Mouse (Mus musculus) thymus, adult 2 months (tissue): ENCODE measurements around the gene Ifna13. TPM values are rescaled to one million over a fixed set of nuclear protein-coding genes. Genes with fewer than 3 reads are reported as not detected.
A peak's percentile ranks its signal among the peaks of the same experiment; 100 is the strongest.

Experiments used
- DNase-seq: peaks from one replicate; pipeline ENCODE4 v3.0.0; 2021
- H3K27ac ChIP-seq: fragments of 200-500 bp; 2 replicates; pipeline ENCODE4 v1.5.1; 2012; ENCODE audit warnings: low read length, control low read depth; ENCODE audit not compliant: control insufficient read depth, insufficient read depth
- H3K27me3 ChIP-seq: fragments of 200-500 bp; 2 replicates; pipeline ENCODE4 v1.6.1; 2012; ENCODE audit warnings: mild to moderate bottlenecking, low read length, moderate library complexity, mixed read lengths; ENCODE audit not compliant: control insufficient read depth, insufficient read depth
- H3K36me3 ChIP-seq: fragments of 200-500 bp; 2 replicates; pipeline ENCODE4 v1.6.1; 2012; ENCODE audit warnings: mild to moderate bottlenecking, low read length, moderate library complexity; ENCODE audit not compliant: control insufficient read depth, insufficient read depth
- H3K4me1 ChIP-seq: fragments of 200-500 bp; replicated peaks from 2 replicates; pipeline ENCODE4 v1.6.1; 2012; ENCODE audit warnings: low read length; ENCODE audit not compliant: control insufficient read depth, insufficient read depth
- H3K4me3 ChIP-seq: fragments of 200-500 bp; 2 replicates; pipeline ENCODE4 v1.5.1; 2012; ENCODE audit warnings: mild to moderate bottlenecking, low read length, control low read depth, moderate library complexity; ENCODE audit not compliant: control insufficient read depth, insufficient read depth
- CTCF ChIP-seq: fragments of 200-500 bp; IDR thresholded peaks from 2 replicates; pipeline ENCODE4 v1.5.1; 2012; ENCODE audit warnings: mild to moderate bottlenecking, control low read depth, low read length, moderate library complexity, borderline replicate concordance; ENCODE audit not compliant: control insufficient read depth, poor library complexity, insufficient read depth; ENCODE audit errors: extremely low read depth
- POLR2A ChIP-seq: fragments of 200-500 bp; IDR thresholded peaks from 2 replicates; pipeline ENCODE4 v1.6.1; 2012; ENCODE audit warnings: mild to moderate bottlenecking, low read length, control low read depth, moderate library complexity; ENCODE audit not compliant: control insufficient read depth, poor library complexity, insufficient read depth; ENCODE audit errors: extremely low read depth
- WGBS: fragments of 180-500 bp; shearing (Covaris S2); methylation state at CpG from one replicate; pipeline ENCODE4 v1.1.7; 2018; 5-methylcytosine and 5-hydroxymethylcytosine counted together
- polyA plus RNA-seq: library from polyadenylated mRNA; depleted of rRNA; stranded (reverse); fragments of >200 nt; gene quantifications from 2 replicates; pipeline ENCODE4 v1.2.3, GENCODE M21; 2012; rRNA removed

Ifna13 gene
- not detected in 2 replicates for polyA plus RNA-seq

DNA sequence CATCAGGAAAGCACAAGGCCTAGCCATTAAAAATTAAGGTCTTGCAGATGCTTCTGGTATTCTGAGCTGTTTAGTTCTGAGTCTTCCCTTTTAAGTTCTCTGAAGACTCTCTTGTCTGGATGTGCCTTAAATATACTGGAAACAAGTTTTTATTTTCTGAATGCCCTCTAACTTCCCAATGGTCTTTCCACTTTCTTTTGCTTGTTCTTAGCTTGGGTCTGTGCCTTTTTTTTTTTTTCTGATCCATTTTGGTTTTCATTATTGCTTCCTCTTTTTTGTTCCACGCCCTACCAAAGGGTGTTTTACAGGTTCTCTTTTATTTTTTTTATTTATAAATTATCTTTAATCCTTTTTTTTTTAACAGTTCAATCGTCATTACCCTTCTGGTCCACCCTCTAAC, at the start of gene Ifna13:
TSS of gene Ifna13 (minus strand) at position 101 of the 400 bp plus-strand sequence.
- H3K27ac ChIP-seq: no peak within 1 kb of the TSS

DNA sequence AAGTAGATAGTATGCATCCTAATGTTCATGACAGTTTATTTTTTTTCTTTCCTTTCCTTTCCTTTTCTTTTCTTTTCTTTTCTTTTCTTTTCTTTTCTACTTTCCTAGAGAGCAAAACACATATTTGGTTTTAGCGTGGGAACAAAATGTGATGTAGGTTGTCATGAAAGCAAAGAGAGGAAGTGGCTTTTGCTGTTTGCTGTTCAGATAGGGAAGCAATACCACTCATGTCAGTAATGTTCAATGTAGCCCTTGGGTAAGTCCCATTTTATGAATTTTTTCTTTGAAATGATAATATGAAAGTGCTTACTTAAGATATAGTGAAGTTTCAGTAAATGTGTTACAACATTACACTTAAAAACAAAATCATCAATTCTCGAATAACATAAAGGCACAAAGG, 49.1 kb upstream of the Ifna13 start:
- no peak overlapping the region for H3K4me3 ChIP-seq
- H3K27me3 ChIP-seq: no peaks in the 10 kb centered on the region
- WGBS: 18% methylated on average over 2 of the region's 2 CpGs
- TF ChIP-seq POLR2A (no peak), CTCF (no peak)
- no peak for DNase-seq
- no peaks in the 10 kb centered on the region for H3K36me3 ChIP-seq
- H3K27ac ChIP-seq: no peak overlapping the region
- H3K4me1 ChIP-seq: 0 out of 2 replicates have a peak, but pooled peaks cover 2% of the 10 kb centered on the region

More for the DNA sequence above, at the start of gene Ifna13:
- Histone ChIP-seq H3K36me3 (no peaks in the 10 kb centered on the region), H3K27me3 (no peaks in the 10 kb centered on the region), H3K4me1 (no peaks in the 10 kb centered on the region), H3K4me3 (no peak within 1 kb of the TSS)
- no peak for DNase-seq
- no peak for TF ChIP-seq POLR2A
- no peak for TF ChIP-seq CTCF
- WGBS: 8% methylated on average over 2 of the region's 2 CpGs

DNA sequence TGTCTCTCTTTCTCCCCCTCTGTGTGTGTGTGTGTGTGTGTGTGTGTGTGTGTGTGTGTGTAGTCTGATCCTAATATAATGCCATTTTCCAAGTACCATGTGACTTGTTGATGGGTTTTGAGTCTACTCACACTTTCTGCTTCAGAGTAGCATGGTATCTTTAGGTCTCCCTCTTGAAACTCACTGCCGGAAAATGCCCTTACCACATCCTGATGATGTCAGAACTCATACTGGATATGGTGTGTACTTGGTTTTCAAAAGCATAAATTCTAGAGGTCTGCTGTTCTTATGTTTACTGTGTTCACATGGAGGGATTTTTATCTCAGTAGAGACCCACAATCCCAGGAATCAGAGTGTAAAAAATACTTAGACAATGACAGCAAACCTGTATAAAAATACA, 48.3 kb upstream of the Ifna13 start:
- TF ChIP-seq CTCF: no peak
- TF ChIP-seq POLR2A: no peak

DNA sequence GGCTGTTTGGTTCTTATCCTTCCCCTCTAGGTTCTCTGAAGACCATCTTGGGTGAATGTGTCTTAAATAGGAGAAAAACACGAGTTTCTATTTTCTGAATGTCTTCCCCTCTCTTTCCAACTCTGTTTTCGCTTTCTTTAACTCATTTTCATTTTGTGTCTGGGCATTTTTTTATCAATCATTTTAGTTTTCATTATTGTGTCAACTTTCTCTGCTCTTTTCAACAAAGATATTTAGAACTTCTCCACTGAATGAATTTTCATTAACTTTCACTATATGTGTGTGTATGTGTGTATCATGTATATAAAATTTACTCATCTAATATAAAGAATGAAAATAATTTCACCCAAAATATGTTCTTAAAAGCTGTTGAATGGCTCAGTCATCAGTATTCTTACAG, 47.0 kb upstream of the Ifna13 start, which contains the start of gene Ifnab:
TSS of gene Ifnab (minus strand) at position 101 of the 400 bp plus-strand sequence.
- 82% methylated on average over 2 of the region's 2 CpGs for WGBS
- Histone ChIP-seq H3K36me3 (no peaks in the 10 kb centered on the region), H3K4me3 (no peak within 1 kb of the TSS), H3K27me3 (no peaks in the 10 kb centered on the region), H3K4me1 (0 out of 2 replicates have a peak, but pooled peaks cover 2% of the 10 kb centered on the region), H3K27ac (no peak within 1 kb of the TSS)
- DNase-seq: no peak
- no peak for TF ChIP-seq CTCF
- no peak for TF ChIP-seq POLR2A

More for the DNA sequence above, 48.3 kb upstream of the Ifna13 start:
- Histone ChIP-seq H3K4me1 (0 out of 2 replicates have a peak, but pooled peaks cover 2% of the 10 kb centered on the region), H3K27ac (no peak overlapping the region), H3K27me3 (no peaks in the 10 kb centered on the region), H3K4me3 (no peak overlapping the region), H3K36me3 (no peaks in the 10 kb centered on the region)
- DNase-seq: no peak
- 4% methylated on average over 1 of the region's 1 CpGs for WGBS

DNA sequence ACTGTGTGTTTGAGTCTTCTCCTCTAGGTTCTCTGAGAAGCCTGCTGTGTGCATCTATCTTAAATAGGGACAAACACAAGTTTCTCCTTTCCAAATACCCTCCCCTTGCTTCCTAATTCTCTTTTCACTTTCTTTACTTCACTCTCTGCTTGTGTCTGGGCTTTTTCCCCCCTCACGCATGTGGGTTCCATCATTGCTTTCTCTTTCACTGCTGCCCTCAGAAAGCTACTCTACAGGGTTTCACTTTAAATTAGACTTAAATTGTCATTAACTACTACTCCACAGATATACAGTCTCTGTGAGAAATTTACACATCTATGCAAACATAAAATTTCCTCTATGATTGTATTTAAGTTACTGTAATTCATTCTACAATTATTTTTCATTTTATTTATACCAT, 39.6 kb upstream of the Ifna13 start, which contains the start of gene Ifna2:
TSS of gene Ifna2 (minus strand) at position 101 of the 400 bp plus-strand sequence.
- Histone ChIP-seq H3K36me3 (no peaks in the 10 kb centered on the region), H3K4me3 (no peak within 1 kb of the TSS), H3K27me3 (no peaks in the 10 kb centered on the region), H3K27ac (no peak within 1 kb of the TSS), H3K4me1 (no peaks in the 10 kb centered on the region)
- no peak for DNase-seq
- TF ChIP-seq CTCF (no peak), POLR2A (no peak)
- WGBS: 76% methylated on average over 1 of the region's 1 CpGs

DNA sequence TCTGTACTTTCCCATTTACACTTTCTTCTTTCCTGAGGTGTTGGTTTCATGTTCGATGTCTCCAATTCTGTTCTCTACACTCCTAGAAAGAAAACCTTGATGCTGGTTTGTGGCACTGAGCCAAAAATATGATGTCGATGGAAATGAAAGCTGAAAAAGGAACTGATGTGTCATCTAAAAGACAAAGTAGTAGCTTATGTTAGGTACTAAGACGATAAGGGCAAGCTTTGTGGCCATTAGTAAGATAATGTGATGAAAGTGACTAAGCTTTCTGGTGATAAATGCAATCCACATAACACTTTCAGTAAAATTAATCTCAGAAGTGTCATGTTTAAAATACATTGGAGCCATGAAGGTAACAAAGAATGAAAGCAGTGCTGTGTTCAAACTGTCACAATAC, 37.1 kb upstream of the Ifna13 start:
- no peak overlapping the region for H3K4me3 ChIP-seq
- no peaks in the 10 kb centered on the region for H3K4me1 ChIP-seq
- no peak for DNase-seq
- H3K27ac ChIP-seq: no peak overlapping the region
- H3K27me3 ChIP-seq: no peaks in the 10 kb centered on the region
- H3K36me3 ChIP-seq: no peaks in the 10 kb centered on the region
- WGBS: 5% methylated on average over 3 of the region's 3 CpGs
- TF ChIP-seq CTCF (no peak), POLR2A (no peak)

DNA sequence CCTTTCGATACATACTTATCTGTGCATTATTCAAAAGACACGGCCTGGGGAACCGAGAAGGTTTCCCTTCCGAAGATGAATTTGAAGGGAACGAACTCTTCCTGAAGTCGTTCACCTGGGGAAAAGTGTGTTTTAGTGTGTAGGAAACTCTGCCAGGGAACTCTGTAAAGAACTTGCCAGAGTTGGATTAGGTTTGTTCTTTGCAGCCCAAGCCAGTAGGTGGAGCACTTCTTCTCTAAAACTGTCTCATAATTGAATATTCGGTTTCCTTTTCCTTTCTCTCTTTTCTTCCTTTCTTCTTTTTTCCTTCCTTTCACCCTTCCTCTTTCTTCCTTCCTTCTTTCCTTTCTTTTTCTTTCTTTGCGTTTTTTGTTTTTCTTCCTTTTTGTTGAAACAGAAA, 36.1 kb upstream of the Ifna13 start:
- Histone ChIP-seq H3K27me3 (no peaks in the 10 kb centered on the region), H3K4me1 (no peaks in the 10 kb centered on the region), H3K4me3 (no peak overlapping the region), H3K36me3 (no peaks in the 10 kb centered on the region), H3K27ac (no peak overlapping the region)
- 42% methylated on average over 8 of the region's 8 CpGs for WGBS
- TF ChIP-seq POLR2A (no peak), CTCF (no peak)
- peak; percentile 35 for DNase-seq

DNA sequence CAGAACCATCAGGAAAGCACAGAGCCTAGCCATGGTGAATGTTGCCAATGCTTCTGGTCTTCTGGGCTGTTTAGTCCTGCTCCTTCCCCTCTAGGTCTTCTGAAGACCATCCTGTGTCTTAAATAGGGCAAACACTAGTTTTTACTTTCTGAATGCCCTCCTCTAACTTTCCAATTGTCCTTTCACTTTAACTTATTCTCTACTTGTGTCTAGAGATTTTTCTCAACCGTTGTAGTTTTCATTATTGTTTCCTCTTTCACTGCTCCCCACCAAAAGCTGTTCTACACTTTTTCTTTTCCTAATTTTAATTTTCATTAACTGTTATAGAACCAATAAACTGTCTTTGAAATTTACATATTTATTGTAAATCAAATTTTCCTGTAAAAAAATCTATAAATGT, 32.6 kb upstream of the Ifna13 start, which contains the start of gene Ifna16:
TSS of gene Ifna16 (minus strand) at position 101 of the 400 bp plus-strand sequence.
- H3K4me3 ChIP-seq: no peak within 1 kb of the TSS
- DNase-seq: no peak
- no peaks in the 10 kb centered on the region for H3K36me3 ChIP-seq
- no peaks in the 10 kb centered on the region for H3K27me3 ChIP-seq
- no peak within 1 kb of the TSS for H3K27ac ChIP-seq
- TF ChIP-seq CTCF (no peak), POLR2A (no peak)
- H3K4me1 ChIP-seq: no peaks in the 10 kb centered on the region
- WGBS: 43% methylated on average over 1 of the region's 1 CpGs
